Mouse (Mus musculus): ENCODE measurements at regions not wholly inside any gene's neighbourhood (a gene's known extent, or its start where the extent isn't known, plus 50 kb on each side); places are given as distances from the start of the nearest gene placed in this dataset.

DNA sequence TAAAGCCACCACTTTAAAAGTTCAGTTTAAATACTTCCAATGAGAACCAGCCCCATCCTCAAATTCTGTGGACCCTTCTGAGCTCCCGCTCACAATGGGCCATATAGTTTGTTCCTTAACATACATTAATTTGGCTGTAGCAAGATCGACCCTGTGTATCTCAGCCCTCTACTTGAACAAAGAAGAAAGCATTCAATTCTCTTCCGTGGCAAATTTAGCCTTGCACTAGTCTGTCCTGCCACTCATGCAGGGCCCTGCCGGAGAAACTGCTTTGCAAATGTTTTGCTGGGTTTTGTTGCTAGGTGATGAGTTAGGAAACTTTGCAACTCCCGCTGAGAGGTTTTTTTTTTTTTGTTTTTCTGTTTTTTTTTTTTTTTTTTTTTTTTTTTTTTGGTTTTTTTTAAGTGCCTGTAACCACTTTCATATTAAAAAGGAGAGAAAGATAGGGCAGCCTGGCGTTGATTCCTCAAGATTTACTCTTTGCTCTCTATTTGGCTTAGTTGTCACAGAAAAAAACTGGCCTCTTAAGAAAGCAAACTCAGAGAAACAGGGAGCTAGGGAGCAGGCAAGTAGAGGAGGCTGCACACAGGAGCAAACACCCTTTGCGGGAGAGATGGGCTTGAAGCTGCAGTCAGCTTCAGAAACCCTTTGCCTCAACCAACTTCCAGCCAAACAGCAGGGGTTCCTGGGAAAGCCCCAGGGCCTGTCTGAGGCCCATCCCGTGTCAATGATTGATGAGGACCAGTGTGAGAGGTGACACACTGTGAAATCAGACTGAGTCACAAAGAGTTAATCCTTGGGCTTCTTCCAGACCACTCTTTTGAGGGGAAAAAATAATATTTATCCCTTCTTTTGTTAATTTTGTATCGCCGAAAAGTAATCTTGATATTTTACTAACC is 349.2 kb upstream of the Atp11b start:
- TF ChIP-seq CTCF (IDR thresholded peaks at IDR 0.05), result no peak
- no peak for TF ChIP-seq EP300 (IDR thresholded peaks at IDR 0.05)

All from lung, postnatal 0 days (tissue).